In the genomic region with DNA sequence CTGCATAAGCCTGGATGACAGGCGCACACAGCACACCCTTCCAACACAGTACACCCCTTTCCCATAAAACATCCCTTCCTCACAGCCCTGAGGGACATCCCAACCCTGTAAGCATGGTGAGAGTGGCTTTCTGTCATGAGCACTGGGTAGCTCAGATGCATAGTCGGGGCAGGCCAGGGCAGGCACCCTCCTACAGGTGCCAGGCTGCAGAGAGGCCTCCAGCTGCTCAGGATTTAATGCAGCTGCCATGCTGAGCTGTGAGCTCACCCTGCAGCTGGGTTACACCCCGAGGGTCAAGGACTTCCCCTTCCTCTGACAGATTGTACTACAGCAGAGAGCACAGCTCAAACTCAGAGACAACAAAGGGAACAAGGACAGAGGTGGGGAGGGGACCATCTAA, we compare ENCODE assay signal across 11 mouse cellular contexts.
DNase-seq lines count a peak whose midpoint lies in the region; ATAC-seq and TF ChIP-seq lines count a peak whose summit lies in the region.
"Had no signal": no experiment of that assay in that cellular context is flagged by ENCODE, and none has a peak within 500 bp of the region (broad histone marks: within the 10 kb centered on the region; RNA-seq: fewer than 3 reads in every experiment).

No protein-coding gene starts in this region.

- WGBS in liver, embryonic 12.5 days (ENCODE audit: insufficient replicate concordance) = 33% methylated on average over 3 of the region's 3 CpGs
- 27% methylated on average over 3 of the region's 3 CpGs for WGBS in limb, embryonic 15.5 days
- WGBS in thymus, adult 2 months = 38% methylated on average over 3 of the region's 3 CpGs
- WGBS in midbrain, embryonic 13.5 days = 48% methylated on average over 3 of the region's 3 CpGs

- no peaks in the 10 kb centered on the region for H3K27me3 ChIP-seq in liver, embryonic 12.5 days (replicated peaks)
- H3K27me3 ChIP-seq in limb, embryonic 15.5 days = no peaks in the 10 kb centered on the region
- no peaks in the 10 kb centered on the region for H3K27me3 ChIP-seq in thymus, adult 2 months (ENCODE audit: control insufficient read depth, insufficient read depth, low read length)
- H3K27me3 ChIP-seq in midbrain, embryonic 13.5 days = no peaks in the 10 kb centered on the region

- TF ChIP-seq POLR2A in thymus, adult 2 months (IDR thresholded peaks at IDR 0.05; ENCODE audit: control insufficient read depth, extremely low read depth, insufficient read depth, low read length, poor library complexity) = no peak

- TF ChIP-seq CTCF in thymus, adult 2 months (IDR thresholded peaks at IDR 0.05; ENCODE audit: borderline replicate concordance, control insufficient read depth, extremely low read depth, insufficient read depth, low read length, poor library complexity) = no peak

- no peak overlapping the region for H3K9ac ChIP-seq in liver, embryonic 12.5 days
- H3K9ac ChIP-seq in limb, embryonic 15.5 days = no peak overlapping the region
- no peak overlapping the region for H3K9ac ChIP-seq in midbrain, embryonic 13.5 days (replicated peaks)

- no peak overlapping the region for H3K27ac ChIP-seq in liver, embryonic 12.5 days
- no peak overlapping the region for H3K27ac ChIP-seq in limb, embryonic 15.5 days
- H3K27ac ChIP-seq in thymus, adult 2 months (ENCODE audit: control insufficient read depth, insufficient read depth, low read length) = no peak overlapping the region
- H3K27ac ChIP-seq in midbrain, embryonic 13.5 days = no peak overlapping the region

- no peaks in the 10 kb centered on the region for H3K4me1 ChIP-seq in liver, embryonic 12.5 days
- H3K4me1 ChIP-seq in limb, embryonic 15.5 days = 0 out of 2 replicates have a peak, but pooled peaks cover 6% of the 10 kb centered on the region
- H3K4me1 ChIP-seq in thymus, adult 2 months (replicated peaks; ENCODE audit: control insufficient read depth, insufficient read depth, low read length) = no peaks in the 10 kb centered on the region
- 0 out of 2 replicates have a peak, but pooled peaks cover 3% of the 10 kb centered on the region for H3K4me1 ChIP-seq in midbrain, embryonic 13.5 days (replicated peaks)
- H3K4me1 ChIP-seq: megakaryocyte, embryonic 14.5 days had no signal

- H3K4me3 ChIP-seq in liver, embryonic 12.5 days = no peak overlapping the region
- no peak overlapping the region for H3K4me3 ChIP-seq in limb, embryonic 15.5 days
- H3K4me3 ChIP-seq in thymus, adult 2 months (ENCODE audit: control insufficient read depth, insufficient read depth, low read length) = no peak overlapping the region
- no peak overlapping the region for H3K4me3 ChIP-seq in midbrain, embryonic 13.5 days (replicated peaks)
- H3K4me3 ChIP-seq: megakaryocyte, embryonic 14.5 days had no signal

- no peaks in the 10 kb centered on the region for H3K9me3 ChIP-seq in liver, embryonic 12.5 days (replicated peaks)
- H3K9me3 ChIP-seq in limb, embryonic 15.5 days = no peaks in the 10 kb centered on the region
- no peaks in the 10 kb centered on the region for H3K9me3 ChIP-seq in midbrain, embryonic 13.5 days
- H3K9me3 ChIP-seq: megakaryocyte, embryonic 14.5 days had no signal

- no peak for ATAC-seq in liver, embryonic 12.5 days
- ATAC-seq in limb, embryonic 15.5 days (ENCODE audit: insufficient number of reproducible peaks, low FRiP score, low TSS enrichment, low read depth) = 0 out of 2 replicates have a peak, but pooled peaks have one; percentile 24
- ATAC-seq in midbrain, embryonic 13.5 days = no peak
- ATAC-seq: intestine, postnatal 0 days had no signal

- no peak overlapping the region for H3K4me2 ChIP-seq in liver, embryonic 12.5 days
- no peak overlapping the region for H3K4me2 ChIP-seq in limb, embryonic 15.5 days
- H3K4me2 ChIP-seq in midbrain, embryonic 13.5 days (replicated peaks) = no peak overlapping the region

- peak; percentile 5 for DNase-seq in liver
- DNase-seq in adrenal gland, postnatal 14 days = peak; percentile 31
- peak; percentile 8 for DNase-seq in thymus, adult 2 months
- no peak for DNase-seq in neural tube, embryonic 10.5 days (ENCODE audit: extremely low spot score, low spot score)
- DNase-seq in gastrocnemius, postnatal 4 days (ENCODE audit: low spot score in 2 of 2) = no peak
- DNase-seq: heart, postnatal 14 days had no signal

- no peaks in the 10 kb centered on the region for H3K36me3 ChIP-seq in liver, embryonic 12.5 days
- H3K36me3 ChIP-seq in limb, embryonic 15.5 days = no peaks in the 10 kb centered on the region
- H3K36me3 ChIP-seq in thymus, adult 2 months (ENCODE audit: control insufficient read depth, insufficient read depth, low read length) = no peaks in the 10 kb centered on the region
- no peaks in the 10 kb centered on the region for H3K36me3 ChIP-seq in midbrain, embryonic 13.5 days

Comparison
In these comparisons a context has a peak if more than half of its experiments do, and no peak if none do; other contexts are left out.
1. DNase-seq: peak in liver (single experiment), adrenal gland, postnatal 14 days (single experiment) and thymus, adult 2 months (single experiment); none in neural tube, embryonic 10.5 days (single experiment) and gastrocnemius, postnatal 4 days (0 of 2).